Mouse (Mus musculus) gastrocnemius, postnatal 14 days (tissue): ENCODE results near the gene Il17rb. TPM values are rescaled to one million over a fixed set of nuclear protein-coding genes. Genes with fewer than 3 reads are reported as not detected.
A peak's percentile ranks its signal among the peaks of the same experiment; 100 is the strongest.

Experiments
- DNase-seq: peaks from one replicate; pipeline ENCODE4 v3.0.0; 2021; ENCODE audit warnings: mixed read lengths
- intact Hi-C: fragments of 180-260 bp; cut with DNase I; formaldehyde crosslinking; loops from one replicate; pipeline ENCODE4 v1.15.1; 2025; ENCODE audit warnings: low total_unique reads
- long read RNA-seq, 2 experiments: library from polyadenylated mRNA; stranded (forward); transcript quantifications; one replicate each; pipeline ENCODE4 v2.0.0; 2021
- total RNA-seq, 2 experiments: library from RNA; stranded (reverse); gene quantifications; 2 replicates each; pipeline ENCODE4 v1.2.3; 2021

Gene Il17rb
- under 1 TPM in 1 of 2 experiments, not detected in 1; 0.10 TPM for total RNA-seq
- long read RNA-seq, experiment 1 = 0 reads
- long read RNA-seq, experiment 2 = 0 reads

GRCm38 (mm10) chr14:30008733-30009575, at the start of gene Il17rb, which contains the start of gene Chdh:
Il17rb (minus strand) TSS chr14:30008896.
Chdh (plus strand) TSS chr14:30009023.
- DNase-seq = peak; percentile 53
- intact Hi-C loops = no loop called here

- intact Hi-C loops = no loop called here
Measured at GRCm38 (mm10) chr14:30056031-30056766, 47.5 kb upstream of the Il17rb start.

GRCm38 (mm10) chr14:30054922-30055321, 46.2 kb upstream of the Il17rb start:
- intact Hi-C loops = no loop called here
- no peak for DNase-seq

More at GRCm38 (mm10) chr14:30056031-30056766, 47.5 kb upstream of the Il17rb start:
- DNase-seq = no peak

- DNase-seq = no peak
- intact Hi-C loops = no loop called here
Measured at GRCm38 (mm10) chr14:30050280-30050679, 41.6 kb upstream of the Il17rb start.

GRCm38 (mm10) chr14:30048049-30048448, 39.4 kb upstream of the Il17rb start:
- DNase-seq = no peak
- intact Hi-C loops = no loop called here

GRCm38 (mm10) chr14:30046976-30047375, 38.3 kb upstream of the Il17rb start:
- intact Hi-C loops = no loop called here
- no peak for DNase-seq

GRCm38 (mm10) chr14:30045704-30046220, 37.1 kb upstream of the Il17rb start:
- DNase-seq = no peak
- intact Hi-C loops = no loop called here

GRCm38 (mm10) chr14:30045239-30045638, 36.5 kb upstream of the Il17rb start:
- DNase-seq = no peak
- intact Hi-C loops = no loop called here

- intact Hi-C loops = no loop called here
- no peak for DNase-seq
Measured at GRCm38 (mm10) chr14:30043356-30043940, 34.8 kb upstream of the Il17rb start.

GRCm38 (mm10) chr14:30041836-30042235, 33.1 kb upstream of the Il17rb start:
- intact Hi-C loops = no loop called here
- no peak for DNase-seq

- DNase-seq = no peak
- intact Hi-C loops = no loop called here
Measured at GRCm38 (mm10) chr14:30039413-30039812, 30.7 kb upstream of the Il17rb start.

- intact Hi-C loops = no loop called here
Measured at GRCm38 (mm10) chr14:30038431-30038830, 29.7 kb upstream of the Il17rb start.

GRCm38 (mm10) chr14:30033405-30033804, 24.7 kb upstream of the Il17rb start:
- peak; percentile 29 for DNase-seq
- intact Hi-C loops = no loop called here

More at GRCm38 (mm10) chr14:30038431-30038830, 29.7 kb upstream of the Il17rb start:
- no peak for DNase-seq

GRCm38 (mm10) chr14:30027378-30027777, 18.7 kb upstream of the Il17rb start:
- intact Hi-C loops = no loop called here
- DNase-seq = no peak

- intact Hi-C loops = no loop called here
- no peak for DNase-seq
Measured at GRCm38 (mm10) chr14:30024387-30024786, 15.7 kb upstream of the Il17rb start.

GRCm38 (mm10) chr14:30022471-30022870, 13.8 kb upstream of the Il17rb start:
- no peak for DNase-seq
- intact Hi-C loops = no loop called here

- intact Hi-C loops = no loop called here
- DNase-seq = no peak
Measured at GRCm38 (mm10) chr14:30019792-30020575, 11.3 kb upstream of the Il17rb start.

- intact Hi-C loops = no loop called here
- DNase-seq = no peak
Measured at GRCm38 (mm10) chr14:30019375-30019774, 10.7 kb upstream of the Il17rb start.

- no peak for DNase-seq
- intact Hi-C loops = no loop called here
Measured at GRCm38 (mm10) chr14:30018846-30019245, 10.2 kb upstream of the Il17rb start.
